Mouse (Mus musculus) mammary gland, adult 2 months (tissue): ENCODE measurements around the gene Pde3a. TPM values are rescaled to one million over a fixed set of nuclear protein-coding genes. Genes with fewer than 3 reads are reported as not detected.

ENCODE experiments used
- polyA plus RNA-seq: library from polyadenylated mRNA; depleted of rRNA; stranded (reverse); fragments of >200 nt; gene quantifications from 2 replicates; pipeline ENCODE4 v1.2.3, GENCODE M21; 2012; ENCODE audit warnings: low replicate concordance; rRNA removed

Gene Pde3a
- 3.5 and 4.3 TPM in 2 replicates for polyA plus RNA-seq

GRCm38 (mm10) chr6:141248691-141249584 lies at the start of gene Pde3a:
Pde3a (plus strand) TSS chr6:141249269.

DNA sequence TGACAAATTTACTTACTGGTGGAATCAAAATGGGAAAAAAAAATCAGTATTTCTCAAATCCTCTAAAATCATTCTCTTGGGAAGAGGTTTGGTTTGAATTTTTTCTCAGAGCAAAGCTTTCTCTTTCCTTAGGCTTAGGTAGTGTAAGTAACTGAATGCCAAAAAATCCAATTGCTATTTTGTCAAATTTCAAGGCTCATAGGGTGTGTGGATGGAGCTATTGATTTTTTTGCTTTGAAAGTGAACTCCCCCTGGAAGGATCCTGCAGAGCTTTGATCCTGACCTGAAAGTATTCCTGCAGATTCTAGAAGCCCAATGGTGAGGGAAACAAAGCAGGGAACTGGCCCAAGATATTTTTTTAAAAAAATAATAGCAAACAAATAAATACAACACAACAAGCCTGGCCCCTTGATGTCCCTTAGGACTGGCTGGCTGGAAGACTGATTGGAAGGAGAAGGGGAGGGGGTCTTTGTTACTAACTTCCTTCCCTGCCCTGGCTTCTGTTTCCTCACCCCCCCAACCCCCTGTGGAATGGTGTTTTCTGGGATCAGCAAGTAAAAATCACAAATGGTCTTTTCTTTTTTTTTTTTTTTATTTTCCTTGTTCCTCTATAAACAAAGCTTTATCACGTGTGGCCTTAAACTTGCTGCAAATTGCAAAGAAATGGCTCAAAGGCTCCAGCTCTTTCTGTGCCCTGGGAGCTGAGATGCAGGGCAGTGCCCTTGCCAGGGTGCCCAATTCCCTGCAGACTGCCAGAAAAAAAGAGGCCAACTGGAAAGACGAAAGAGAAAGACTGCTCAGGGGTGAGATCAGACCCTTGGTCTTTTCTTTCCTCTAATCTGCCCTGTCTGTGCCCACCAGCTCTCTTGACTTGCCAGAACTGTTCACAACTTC lies 274.9 kb downstream of the Pde3a start, which contains the start of gene Slco1c1:
Slco1c1 (plus strand) TSS at position 622 of the 894 bp plus-strand sequence.

